Mouse (Mus musculus): ENCODE measurements at regions not wholly inside any gene's neighbourhood (a gene's known extent, or its start where the extent isn't known, plus 50 kb on each side); places are given as distances from the start of the nearest gene placed in this dataset.
A peak's percentile ranks its signal among the peaks of the same experiment; 100 is the strongest.

GRCm38 (mm10) chr7:70972023-70972400, 379.3 kb downstream of the Gm10295 start:
- no peak for DNase-seq
- intact Hi-C loops (cut with DNase I; ENCODE audit: low total_unique reads), result no loop called here

DNA sequence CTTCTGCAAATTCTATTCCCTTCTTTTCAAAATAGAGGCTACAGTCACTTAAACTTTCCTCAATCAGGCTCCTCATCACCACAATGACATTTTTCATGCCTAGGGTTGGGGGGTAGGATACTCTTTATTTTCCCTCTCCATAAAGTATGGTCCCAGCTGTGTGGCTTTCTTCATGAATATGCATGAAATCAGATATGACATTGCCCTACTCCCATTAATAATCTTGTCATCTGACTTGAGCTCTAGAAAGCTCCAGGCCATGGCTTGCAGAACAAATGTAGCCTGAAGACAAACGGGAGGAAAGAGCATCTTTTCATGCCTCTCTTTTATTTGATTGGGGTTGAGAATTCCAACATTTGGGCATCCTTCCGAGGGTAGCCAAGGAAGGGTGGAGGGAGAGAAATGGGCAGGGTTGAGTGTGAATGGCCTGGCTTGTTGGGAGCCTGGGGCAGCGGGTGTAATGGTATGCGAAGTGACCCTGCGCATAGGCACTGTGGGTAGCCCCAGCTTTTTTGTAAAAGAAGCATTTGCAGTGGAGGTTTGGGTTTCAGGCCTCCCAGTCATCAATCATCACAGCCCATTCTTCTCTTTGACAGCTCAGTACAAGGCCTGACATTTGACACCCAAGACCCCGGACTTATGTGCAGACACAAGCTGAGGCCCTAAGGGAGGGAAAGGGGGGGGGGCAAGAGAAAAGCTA, 379.8 kb downstream of the Gm10295 start:
- DNase-seq, result no peak
- intact Hi-C loops (cut with DNase I; ENCODE audit: low total_unique reads), result no loop called here

- intact Hi-C loops (cut with DNase I; ENCODE audit: low total_unique reads), result no loop called here
- no peak for DNase-seq
These were observed 398.8 kb downstream of the Gm10295 start for GRCm38 (mm10) chr7:70952318-70952959.

DNA sequence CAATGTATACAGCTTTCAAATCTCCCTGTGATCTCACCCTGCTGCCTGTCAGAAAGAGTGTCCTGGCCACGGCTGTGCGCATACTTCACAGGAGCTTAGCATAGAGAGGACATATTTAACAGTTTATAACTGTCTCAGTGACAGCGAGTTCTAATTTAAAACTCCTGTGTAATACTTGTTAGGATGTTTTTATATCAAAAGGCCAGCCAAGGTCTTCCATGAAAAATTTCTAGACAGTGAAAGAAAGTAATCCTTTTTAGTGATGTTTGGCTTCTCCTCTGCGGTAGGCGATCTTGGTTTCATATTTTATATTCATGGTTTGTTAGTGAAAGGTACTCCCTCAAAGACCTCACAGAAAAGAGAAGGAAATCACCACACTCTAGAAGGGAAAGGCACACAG, 403.0 kb downstream of the Gm10295 start:
- intact Hi-C loops (cut with DNase I; ENCODE audit: low total_unique reads), result no loop called here

GRCm38 (mm10) chr7:70946260-70946659, 405.0 kb downstream of the Gm10295 start:
- intact Hi-C loops (cut with DNase I; ENCODE audit: low total_unique reads), result no loop called here
- no peak for DNase-seq

More for the DNA sequence above, 403.0 kb downstream of the Gm10295 start:
- no peak for DNase-seq

DNA sequence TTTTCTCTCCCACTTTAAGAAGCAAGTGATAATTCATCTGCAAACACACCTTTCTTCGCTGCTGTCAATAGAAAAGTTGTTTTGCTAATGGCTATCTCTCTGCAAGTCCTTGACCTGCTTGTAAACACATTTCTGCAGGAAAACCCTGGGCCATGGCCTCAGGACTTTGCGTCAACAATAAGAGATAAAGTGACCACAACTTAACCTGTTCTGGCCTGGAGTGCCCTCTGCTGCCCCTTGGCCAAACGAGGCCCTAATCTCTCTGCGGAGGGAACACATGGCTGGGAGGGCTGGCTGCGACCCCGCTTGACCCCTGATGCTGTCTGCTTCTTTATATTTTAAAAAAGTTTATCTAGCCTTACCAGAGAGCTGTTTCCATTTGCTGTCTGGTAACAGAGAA, 420.4 kb downstream of the Gm10295 start:
- DNase-seq, result no peak
- intact Hi-C loops (cut with DNase I; ENCODE audit: low total_unique reads), result no loop called here

DNA sequence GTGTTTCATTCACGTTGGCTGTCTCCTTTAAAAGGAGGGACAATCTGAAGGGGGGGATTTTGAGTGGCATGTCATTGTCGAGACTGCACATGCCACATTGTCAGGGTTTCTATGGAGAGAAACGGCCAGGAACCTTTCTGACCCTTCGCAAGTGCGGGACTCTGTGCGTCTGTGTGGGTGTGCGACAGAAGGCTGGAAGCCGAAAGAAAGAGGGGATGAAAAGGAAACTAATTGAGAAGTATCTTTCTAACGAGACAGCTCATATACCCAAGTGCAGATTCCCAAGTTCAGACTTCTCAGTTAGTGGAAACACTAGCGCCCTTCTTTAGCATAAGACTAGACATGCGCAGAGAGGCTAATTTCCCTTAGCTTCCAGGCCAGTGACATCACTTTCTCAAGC, 421.4 kb downstream of the Gm10295 start:
- intact Hi-C loops (cut with DNase I; ENCODE audit: low total_unique reads), result no loop called here
- no peak for DNase-seq

DNA sequence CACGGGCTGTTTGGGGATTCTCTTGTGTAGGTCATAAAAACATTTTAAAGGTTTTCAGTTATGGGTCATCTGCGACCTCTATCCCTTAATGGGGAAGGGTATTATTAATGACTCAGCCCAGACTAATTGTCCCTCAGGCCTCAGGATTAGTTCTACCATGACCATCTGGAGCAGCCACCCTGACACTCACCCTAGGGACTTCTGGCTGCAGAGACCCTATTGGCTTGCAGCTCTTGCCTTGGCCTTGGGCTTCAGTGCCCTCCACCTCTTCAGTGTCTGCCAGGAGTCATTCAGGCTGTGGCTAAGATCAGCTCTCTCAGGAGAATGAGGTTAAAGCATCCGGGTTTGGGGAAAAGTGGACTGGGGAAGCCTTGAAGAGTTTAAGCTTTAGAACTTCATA, 423.3 kb downstream of the Gm10295 start:
- intact Hi-C loops (cut with DNase I; ENCODE audit: low total_unique reads), result no loop called here
- no peak for DNase-seq

GRCm38 (mm10) chr7:70917016-70917415, 434.3 kb downstream of the Gm10295 start:
- intact Hi-C loops (cut with DNase I; ENCODE audit: low total_unique reads), result no loop called here
- DNase-seq, result no peak

GRCm38 (mm10) chr7:70908921-70909320, 442.4 kb downstream of the Gm10295 start:
- DNase-seq, result no peak

GRCm38 (mm10) chr7:70891700-70892099, 459.6 kb downstream of the Gm10295 start:
- intact Hi-C loops (cut with DNase I; ENCODE audit: low total_unique reads), result no loop called here
- no peak for DNase-seq

More at GRCm38 (mm10) chr7:70908921-70909320, 442.4 kb downstream of the Gm10295 start:
- intact Hi-C loops (cut with DNase I; ENCODE audit: low total_unique reads), result no loop called here

GRCm38 (mm10) chr7:70880496-70880895, 470.8 kb downstream of the Gm10295 start:
- intact Hi-C loops (cut with DNase I; ENCODE audit: low total_unique reads), result no loop called here
- no peak for DNase-seq

DNA sequence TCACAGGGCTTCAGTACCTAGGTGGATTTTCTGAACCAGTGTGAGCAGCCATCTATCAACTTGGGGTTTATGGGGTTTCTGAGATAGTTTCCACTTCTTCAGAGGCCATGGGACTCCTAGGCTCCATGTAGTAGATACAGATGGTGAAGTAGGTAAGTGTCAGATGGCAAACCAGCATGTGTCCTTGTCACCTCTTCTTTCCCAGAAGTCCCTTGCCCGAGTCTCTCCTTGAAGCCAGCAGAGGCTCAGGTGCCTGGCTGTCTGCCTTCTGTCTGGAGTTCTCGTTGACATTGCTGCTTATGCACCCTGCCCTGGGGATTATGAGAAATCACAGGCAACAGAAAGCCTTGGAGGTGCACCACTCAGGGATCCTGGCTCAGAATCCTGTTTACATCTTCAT, 476.9 kb downstream of the Gm10295 start:
- no peak for DNase-seq

DNA sequence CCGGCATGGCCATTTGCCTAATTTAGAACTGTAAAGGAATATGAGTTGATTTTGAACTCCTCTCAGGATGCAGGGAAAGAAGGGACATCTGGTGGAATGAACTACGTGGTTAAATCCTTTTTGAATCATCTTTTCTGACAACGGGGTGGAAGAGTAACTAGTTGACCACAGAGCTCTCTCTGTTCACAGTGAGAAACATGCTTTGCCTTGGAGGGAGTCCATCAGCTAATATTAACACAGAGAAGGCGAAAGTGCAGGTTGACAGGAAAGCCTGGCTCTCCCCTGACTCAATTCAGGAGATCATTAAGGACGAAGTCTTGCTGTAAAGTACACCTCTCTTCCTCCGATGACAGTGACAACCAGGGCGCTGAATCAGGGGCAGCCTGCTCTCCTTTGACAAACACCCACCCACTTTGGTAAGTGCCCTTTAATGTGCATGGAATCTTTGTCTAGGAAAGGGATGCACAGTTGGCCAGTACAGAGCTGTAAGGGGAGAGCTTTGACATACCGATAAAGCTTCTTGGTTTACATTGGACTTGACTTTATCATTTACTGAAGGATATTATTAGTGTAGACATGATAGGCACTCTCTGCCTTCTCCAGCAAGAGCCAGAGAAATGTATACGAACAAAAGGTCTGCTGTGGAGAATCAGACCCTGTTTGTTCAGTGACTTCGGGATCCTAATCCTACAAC, 480.3 kb downstream of the Gm10295 start:
- no peak for DNase-seq
- intact Hi-C loops (cut with DNase I; ENCODE audit: low total_unique reads), result no loop called here

More for the DNA sequence above, 476.9 kb downstream of the Gm10295 start:
- intact Hi-C loops (cut with DNase I; ENCODE audit: low total_unique reads), result no loop called here

- no peak for DNase-seq
- intact Hi-C loops (cut with DNase I; ENCODE audit: low total_unique reads), result no loop called here
These were observed 482.2 kb downstream of the Gm10295 start for GRCm38 (mm10) chr7:70869125-70869524.

- intact Hi-C loops (cut with DNase I; ENCODE audit: low total_unique reads), result no loop called here
- no peak for DNase-seq
These were observed 491.3 kb downstream of the Gm10295 start for GRCm38 (mm10) chr7:70859957-70860356.

GRCm38 (mm10) chr7:70850726-70851125, 484.2 kb upstream of the Nr2f2 start:
- peak; percentile 11 for DNase-seq

GRCm38 (mm10) chr7:70848016-70848776, 481.7 kb upstream of the Nr2f2 start:
- intact Hi-C loops (cut with DNase I; ENCODE audit: low total_unique reads), result no loop called here
- no peak for DNase-seq

More at GRCm38 (mm10) chr7:70850726-70851125, 484.2 kb upstream of the Nr2f2 start:
- intact Hi-C loops (cut with DNase I; ENCODE audit: low total_unique reads), result no loop called here

- DNase-seq, result no peak
- intact Hi-C loops (cut with DNase I; ENCODE audit: low total_unique reads), result no loop called here
These were observed 481.0 kb upstream of the Nr2f2 start for GRCm38 (mm10) chr7:70847450-70847993.

DNA sequence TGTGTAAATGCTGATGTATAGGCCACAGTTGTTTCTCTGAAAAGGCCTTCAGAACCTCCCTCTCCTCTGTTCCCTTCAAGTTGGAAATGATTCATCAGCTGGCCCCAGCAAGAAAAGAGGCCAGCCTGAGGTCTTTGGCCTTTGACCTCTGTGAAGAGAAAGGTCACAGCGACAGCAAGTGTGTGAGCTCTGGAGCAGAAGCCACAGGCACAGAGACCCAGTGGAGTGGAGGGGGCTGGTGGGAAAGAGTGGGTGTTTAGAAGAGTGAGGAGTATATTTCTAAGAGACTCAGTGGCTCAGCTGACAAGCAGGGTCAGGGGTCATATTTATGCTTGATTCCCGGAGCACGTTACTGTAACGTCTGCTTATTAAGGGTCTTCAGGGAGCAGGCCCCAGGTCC, 479.5 kb upstream of the Nr2f2 start:
- intact Hi-C loops (cut with DNase I; ENCODE audit: low total_unique reads), result no loop called here
- no peak for DNase-seq

Measured in gastrocnemius, postnatal 14 days (tissue).